Mouse (Mus musculus) spleen, adult 2 months (tissue): Measurements from ENCODE around the gene Il10rb.

Experiments
- CTCF ChIP-seq: fragments of 200-500 bp; IDR thresholded peaks from 2 replicates; pipeline ENCODE4 v1.5.1; 2011; ENCODE audit warnings: mild to moderate bottlenecking, inconsistent platforms; ENCODE audit not compliant: insufficient read depth, insufficient read length, insufficient replicate concordance; ENCODE audit errors: extremely low read depth
- POLR2A ChIP-seq: fragments of 200-500 bp; IDR thresholded peaks from 2 replicates; pipeline ENCODE4 v1.6.1; 2011; ENCODE audit warnings: low read depth, low read length, inconsistent platforms

DNA sequence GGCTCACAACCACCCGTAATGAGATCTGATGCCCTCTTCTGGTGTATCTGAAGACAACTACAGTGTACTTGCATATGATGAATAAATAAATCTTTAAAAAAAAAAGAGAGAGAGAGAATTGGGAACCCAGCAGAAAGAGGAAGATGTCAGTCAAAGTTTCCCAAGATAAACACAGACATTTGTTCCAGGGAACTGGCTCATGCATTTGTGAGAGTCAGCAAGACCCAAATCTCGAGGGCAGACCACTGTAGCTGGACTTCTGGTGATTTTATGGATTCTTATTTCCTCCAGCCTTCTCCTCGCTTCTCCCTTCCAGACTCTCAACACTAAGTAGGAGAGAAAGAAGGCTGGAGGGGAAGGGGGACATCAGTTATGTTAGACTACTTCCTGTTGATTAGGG lies 32.1 kb downstream of the Il10rb start:
- no peak for TF ChIP-seq POLR2A
- TF ChIP-seq CTCF = no peak
